Mouse (Mus musculus): ENCODE data around the gene Irf2bp2. TPM values are rescaled to one million over a fixed set of nuclear protein-coding genes. Genes with fewer than 3 reads are reported as not detected.

Irf2bp2 gene
- polyA plus RNA-seq, 1 experiment: 91.6 TPM

- WGBS: 10% methylated on average over 2 of the region's 2 CpGs
- peaks cover 33% of the 10 kb centered on the region for H3K36me3 ChIP-seq (ENCODE audit: control insufficient read depth, insufficient read depth, low read length)
- no peak for TF ChIP-seq CTCF (IDR thresholded peaks at IDR 0.05; ENCODE audit: extremely low read depth, insufficient read length, insufficient replicate concordance, low read depth, low read length)
- TF ChIP-seq POLR2A (IDR thresholded peaks at IDR 0.05; ENCODE audit: low read depth, low read length): no peak
- no peaks in the 10 kb centered on the region for H3K27me3 ChIP-seq (ENCODE audit: control insufficient read depth, insufficient read depth, low read length)
- no peak overlapping the region for H3K4me3 ChIP-seq (ENCODE audit: low read depth, low read length)
- H3K4me1 ChIP-seq (ENCODE audit: control insufficient read depth, insufficient read depth, insufficient read length, low read length): peaks cover 30% of the 10 kb centered on the region
- peak overlapping the region; percentile 89 for H3K27ac ChIP-seq (ENCODE audit: insufficient read depth, low read depth, low read length)
Observed at GRCm38 (mm10) chr8:126586101-126586500, 7.7 kb downstream of the Irf2bp2 start.

- no peaks in the 10 kb centered on the region for H3K27me3 ChIP-seq (ENCODE audit: control insufficient read depth, insufficient read depth, low read length)
- H3K36me3 ChIP-seq (ENCODE audit: control insufficient read depth, insufficient read depth, low read length): peaks cover 31% of the 10 kb centered on the region
- TF ChIP-seq CTCF (IDR thresholded peaks at IDR 0.05; ENCODE audit: extremely low read depth, insufficient read length, insufficient replicate concordance, low read depth, low read length) (no peak), POLR2A (IDR thresholded peaks at IDR 0.05; ENCODE audit: low read depth, low read length) (no peak)
- peak overlapping the region; percentile 89 for H3K27ac ChIP-seq (ENCODE audit: insufficient read depth, low read depth, low read length)
- H3K4me3 ChIP-seq (ENCODE audit: low read depth, low read length): peak overlapping the region; percentile 6; the same call in 1 of the 2 replicates
- WGBS: 4% methylated on average over 9 of the region's 9 CpGs
- peaks cover 30% of the 10 kb centered on the region for H3K4me1 ChIP-seq (ENCODE audit: control insufficient read depth, insufficient read depth, insufficient read length, low read length)
Observed at GRCm38 (mm10) chr8:126585561-126586031, 8.2 kb downstream of the Irf2bp2 start.

- Histone ChIP-seq H3K27me3 (ENCODE audit: control insufficient read depth, insufficient read depth, low read length) (no peaks in the 10 kb centered on the region), H3K4me1 (ENCODE audit: control insufficient read depth, insufficient read depth, insufficient read length, low read length) (peaks cover 30% of the 10 kb centered on the region), H3K4me3 (ENCODE audit: low read depth, low read length) (peak overlapping the region; percentile 63; the same call in 1 of the 2 replicates), H3K27ac (ENCODE audit: insufficient read depth, low read depth, low read length) (peak overlapping the region; percentile 89), H3K36me3 (ENCODE audit: control insufficient read depth, insufficient read depth, low read length) (peaks cover 24% of the 10 kb centered on the region)
- TF ChIP-seq POLR2A (IDR thresholded peaks at IDR 0.05; ENCODE audit: low read depth, low read length) (no peak), CTCF (IDR thresholded peaks at IDR 0.05; ENCODE audit: extremely low read depth, insufficient read length, insufficient replicate concordance, low read depth, low read length) (no peak)
- WGBS: 7% methylated on average over 5 of the region's 5 CpGs
Observed at GRCm38 (mm10) chr8:126584844-126585231, 8.9 kb downstream of the Irf2bp2 start.

- H3K4me1 ChIP-seq (ENCODE audit: control insufficient read depth, insufficient read depth, insufficient read length, low read length): peaks cover 30% of the 10 kb centered on the region
- H3K4me3 ChIP-seq (ENCODE audit: low read depth, low read length): peak overlapping the region; percentile 63
- H3K27ac ChIP-seq (ENCODE audit: insufficient read depth, low read depth, low read length): peak overlapping the region; percentile 89
- TF ChIP-seq POLR2A (IDR thresholded peaks at IDR 0.05; ENCODE audit: low read depth, low read length) (peak; percentile 53; the same call in 1 of the 2 replicates), CTCF (IDR thresholded peaks at IDR 0.05; ENCODE audit: extremely low read depth, insufficient read length, insufficient replicate concordance, low read depth, low read length) (no peak)
- WGBS: under 1% methylated on average over 67 of the region's 68 CpGs
- H3K36me3 ChIP-seq (ENCODE audit: control insufficient read depth, insufficient read depth, low read length): peaks cover 23% of the 10 kb centered on the region
- no peaks in the 10 kb centered on the region for H3K27me3 ChIP-seq (ENCODE audit: control insufficient read depth, insufficient read depth, low read length)
Observed at GRCm38 (mm10) chr8:126583971-126584843, 9.6 kb downstream of the Irf2bp2 start.

DNA sequence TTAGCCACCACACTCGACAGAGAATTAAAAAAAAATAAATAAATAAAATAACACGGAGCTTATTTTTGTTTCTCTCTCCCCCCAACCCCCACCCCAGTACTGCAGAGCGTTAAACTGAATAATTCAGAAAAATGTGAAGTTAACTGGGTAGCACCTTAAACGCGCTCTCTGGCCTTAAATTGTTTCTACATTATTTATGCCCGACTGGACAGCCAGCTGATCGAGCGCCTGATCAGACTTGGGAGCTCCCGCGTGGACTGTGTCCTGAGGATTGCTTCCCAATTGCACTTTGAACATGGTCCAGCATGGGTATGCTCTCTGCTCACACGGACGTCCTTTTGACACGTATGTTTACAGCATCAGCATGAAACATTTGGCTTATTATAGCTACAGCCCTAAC, 10.3 kb downstream of the Irf2bp2 start:
- Histone ChIP-seq H3K4me1 (ENCODE audit: control insufficient read depth, insufficient read depth, insufficient read length, low read length) (peaks cover 30% of the 10 kb centered on the region), H3K27me3 (ENCODE audit: control insufficient read depth, insufficient read depth, low read length) (no peaks in the 10 kb centered on the region), H3K36me3 (ENCODE audit: control insufficient read depth, insufficient read depth, low read length) (peaks cover 18% of the 10 kb centered on the region), H3K4me3 (ENCODE audit: low read depth, low read length) (peak overlapping the region; percentile 22; the same call in 1 of the 2 replicates), H3K27ac (ENCODE audit: insufficient read depth, low read depth, low read length) (peak overlapping the region; percentile 76)
- WGBS: 5% methylated on average over 13 of the region's 13 CpGs
- no peak for TF ChIP-seq POLR2A (IDR thresholded peaks at IDR 0.05; ENCODE audit: low read depth, low read length)

- 20% methylated on average over 2 of the region's 2 CpGs for WGBS
- Histone ChIP-seq H3K27ac (ENCODE audit: insufficient read depth, low read depth, low read length) (peak overlapping the region; percentile 76), H3K36me3 (ENCODE audit: control insufficient read depth, insufficient read depth, low read length) (peaks cover 16% of the 10 kb centered on the region), H3K4me3 (ENCODE audit: low read depth, low read length) (no peak overlapping the region), H3K4me1 (ENCODE audit: control insufficient read depth, insufficient read depth, insufficient read length, low read length) (peaks cover 30% of the 10 kb centered on the region), H3K27me3 (ENCODE audit: control insufficient read depth, insufficient read depth, low read length) (no peaks in the 10 kb centered on the region)
- no peak for TF ChIP-seq POLR2A (IDR thresholded peaks at IDR 0.05; ENCODE audit: low read depth, low read length)
Observed at GRCm38 (mm10) chr8:126583018-126583417, 10.8 kb downstream of the Irf2bp2 start.

DNA sequence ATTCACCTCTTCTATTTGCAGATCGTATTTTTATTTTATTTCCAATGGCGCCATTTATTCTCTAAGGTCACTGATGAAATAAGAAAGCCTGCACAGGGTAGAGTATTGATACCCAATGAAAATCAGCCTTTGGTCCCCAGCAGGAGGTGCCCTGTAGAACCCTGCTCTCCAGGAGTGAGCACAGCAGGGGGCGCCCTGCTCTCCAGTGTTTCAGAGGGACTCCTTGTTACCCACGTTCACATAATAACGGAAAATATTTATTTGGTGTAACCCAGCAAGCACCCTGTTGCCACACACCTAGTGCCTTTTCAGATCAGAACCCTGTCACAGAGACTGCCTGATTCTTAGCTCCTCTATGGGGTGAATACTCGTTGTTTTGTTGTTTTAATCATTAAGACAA, 11.3 kb downstream of the Irf2bp2 start:
- Histone ChIP-seq H3K27ac (ENCODE audit: insufficient read depth, low read depth, low read length) (peak overlapping the region; percentile 76), H3K36me3 (ENCODE audit: control insufficient read depth, insufficient read depth, low read length) (peaks cover 11% of the 10 kb centered on the region), H3K4me1 (ENCODE audit: control insufficient read depth, insufficient read depth, insufficient read length, low read length) (peaks cover 26% of the 10 kb centered on the region), H3K27me3 (ENCODE audit: control insufficient read depth, insufficient read depth, low read length) (no peaks in the 10 kb centered on the region), H3K4me3 (ENCODE audit: low read depth, low read length) (no peak overlapping the region)
- TF ChIP-seq CTCF (IDR thresholded peaks at IDR 0.05; ENCODE audit: extremely low read depth, insufficient read length, insufficient replicate concordance, low read depth, low read length): peak; percentile 84; the same call in 1 of the 2 replicates
- TF ChIP-seq POLR2A (IDR thresholded peaks at IDR 0.05; ENCODE audit: low read depth, low read length): no peak
- WGBS: 37% methylated on average over 6 of the region's 6 CpGs
